Mouse (Mus musculus): ENCODE results near the gene Fkbp11. TPM values are rescaled to one million over a fixed set of nuclear protein-coding genes. Genes with fewer than 3 reads are reported as not detected.

Gene Fkbp11
- total and polyA plus RNA-seq, 3 experiments, result 118 to 160 TPM; not detected in 1

DNA sequence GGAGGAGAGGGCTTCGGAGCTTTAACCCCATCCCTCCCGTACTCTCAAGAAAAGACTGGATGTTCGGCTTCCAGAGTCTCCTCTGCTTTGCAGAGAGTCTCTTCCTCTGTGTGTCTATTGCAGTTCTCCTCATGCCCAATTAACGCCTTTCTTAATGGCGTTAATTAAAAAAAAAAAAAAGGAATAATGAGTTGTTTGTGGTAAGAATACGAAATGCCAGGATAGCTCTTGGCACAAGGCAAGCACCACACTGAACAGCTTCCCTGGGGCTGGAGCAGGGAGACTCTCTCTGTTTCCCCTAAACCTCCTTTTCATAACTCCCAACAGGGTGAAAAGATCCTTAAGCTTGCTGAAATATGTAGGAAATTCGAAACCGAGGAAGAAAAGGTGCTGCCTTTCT is 5.8 kb downstream of the Fkbp11 start:
- Histone ChIP-seq H3K9me3 (replicated peaks; ENCODE audit: insufficient read depth, low read length) (no peaks in the 10 kb centered on the region), H3K79me2 (ENCODE audit: control insufficient read depth, insufficient read depth, low read length, poor library complexity) (peaks cover 5% of the 10 kb centered on the region), H3K36me3 (ENCODE audit: control insufficient read depth in 1 of 2, insufficient read depth in 2 of 2, low read length in 2 of 2) (no peaks in the 10 kb centered on the region; a peak in 1 of 4 replicates), H3K9ac (ENCODE audit: control insufficient read depth, low read depth, low read length, poor library complexity, severe bottlenecking) (no peak overlapping the region), H3K27ac (ENCODE audit: control insufficient read depth, low read depth, low read length) (no peak overlapping the region), H3K27me3 (ENCODE audit: control insufficient read depth in 1 of 2, insufficient read depth in 2 of 2, low read length in 2 of 2) (no peaks in the 10 kb centered on the region; a peak in 1 of 4 replicates), H3K4me1 (ENCODE audit: control insufficient read depth in 1 of 2, insufficient read depth in 2 of 2, low read length in 2 of 2) (peaks cover 0 to 9% of the 10 kb centered on the region in 2 experiments; a peak in 1 of 4 replicates), H3K4me3 (ENCODE audit: control insufficient read depth in 1 of 2, insufficient read depth in 1 of 2, low read depth in 2 of 2, low read length in 2 of 2) (no peak overlapping the region)
- no peak for DNase-seq (ENCODE audit: low read depth, low spot score)
- TF ChIP-seq TCF12 (IDR thresholded peaks at IDR 0.05; ENCODE audit: low read depth, low read length) (no peak), E2F4 (IDR thresholded peaks at IDR 0.05; ENCODE audit: borderline replicate concordance, low read depth, low read length) (no peak), ZNF384 (IDR thresholded peaks at IDR 0.05; ENCODE audit: low read depth, low read length) (no peak), POLR2AphosphoS5 (IDR thresholded peaks at IDR 0.05; ENCODE audit: borderline replicate concordance, low read depth, low read length) (no peak), MAZ (IDR thresholded peaks at IDR 0.05; ENCODE audit: low read depth, low read length) (no peak), RAD21 (IDR thresholded peaks at IDR 0.05; ENCODE audit: low read depth, low read length) (no peak), MYC (IDR thresholded peaks at IDR 0.05; ENCODE audit: low read depth, low read length) (no peak), MEF2A (IDR thresholded peaks at IDR 0.05; ENCODE audit: extremely low read depth, insufficient replicate concordance, low read depth, low read length, poor library complexity, severe bottlenecking) (no peak), SIN3A (IDR thresholded peaks at IDR 0.05; ENCODE audit: low read length) (no peak), JUND (IDR thresholded peaks at IDR 0.05; ENCODE audit: low read depth, low read length) (no peak), GATA1 (IDR thresholded peaks at IDR 0.05; ENCODE audit: low read depth, low read length) (no peak), CHD1 (IDR thresholded peaks at IDR 0.05; ENCODE audit: low read depth, low read length) (no peak), MYB (IDR thresholded peaks at IDR 0.05; ENCODE audit: low read depth, low read length) (no peak), ZMIZ1 (IDR thresholded peaks at IDR 0.05; ENCODE audit: low read depth, low read length) (no peak)

DNA sequence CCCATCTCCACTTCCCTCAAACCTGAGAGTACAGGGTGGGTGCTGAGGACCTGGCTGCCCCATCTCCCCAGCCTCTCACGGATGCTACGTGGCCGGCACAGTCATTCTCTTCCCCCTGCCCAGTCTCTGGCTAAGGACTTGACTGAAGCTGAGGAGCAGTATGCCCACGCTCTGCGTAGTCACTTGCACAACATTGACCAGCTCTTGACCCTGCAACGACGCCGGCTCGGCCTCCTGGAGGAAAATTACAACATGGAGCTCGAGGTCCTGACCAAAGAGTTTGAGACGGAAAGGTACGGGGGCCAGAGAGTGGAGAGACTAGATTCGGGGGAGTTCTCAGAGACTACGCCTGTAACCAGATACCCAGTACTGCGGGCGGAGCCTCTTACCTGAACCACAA is 10.7 kb downstream of the Fkbp11 start:
- H3K9me3 ChIP-seq (replicated peaks; ENCODE audit: insufficient read depth, low read length), result no peaks in the 10 kb centered on the region
- no peaks in the 10 kb centered on the region; a peak in 1 of 4 replicates for H3K27me3 ChIP-seq (ENCODE audit: control insufficient read depth in 1 of 2, insufficient read depth in 2 of 2, low read length in 2 of 2)
- DNase-seq (ENCODE audit: low read depth, low spot score), result no peak
- H3K27ac ChIP-seq (ENCODE audit: control insufficient read depth, low read depth, low read length), result no peak overlapping the region
- H3K79me2 ChIP-seq (ENCODE audit: control insufficient read depth, insufficient read depth, low read length, poor library complexity), result no peaks in the 10 kb centered on the region
- no peaks in the 10 kb centered on the region for H3K4me1 ChIP-seq (ENCODE audit: control insufficient read depth in 1 of 2, insufficient read depth in 2 of 2, low read length in 2 of 2)
- no peak overlapping the region for H3K4me3 ChIP-seq (ENCODE audit: control insufficient read depth in 1 of 2, insufficient read depth in 1 of 2, low read depth in 2 of 2, low read length in 2 of 2)
- H3K36me3 ChIP-seq (ENCODE audit: control insufficient read depth in 1 of 2, insufficient read depth in 2 of 2, low read length in 2 of 2), result no peaks in the 10 kb centered on the region
- TF ChIP-seq GATA1 (IDR thresholded peaks at IDR 0.05; ENCODE audit: low read depth, low read length) (no peak), USF2 (IDR thresholded peaks at IDR 0.05; ENCODE audit: borderline replicate concordance in 1 of 2, insufficient read depth in 1 of 2, low read depth in 1 of 2, low read length in 2 of 2) (no peak), BHLHE40 (IDR thresholded peaks at IDR 0.05; ENCODE audit: borderline replicate concordance, low read depth, low read length) (no peak), CHD2 (IDR thresholded peaks at IDR 0.05; ENCODE audit: low read length) (no peak), MXI1 (IDR thresholded peaks at IDR 0.05; ENCODE audit: low read depth, low read length) (no peak), MAX (IDR thresholded peaks at IDR 0.05; ENCODE audit: low read length) (no peak)
- H3K9ac ChIP-seq (ENCODE audit: control insufficient read depth, low read depth, low read length, poor library complexity, severe bottlenecking), result no peak overlapping the region

Data from MEL (cell line).